Mouse (Mus musculus) limb, embryonic 13.5 days (tissue): ENCODE measurements around the gene Arhgap21. TPM values are rescaled to one million over a fixed set of nuclear protein-coding genes. Genes with fewer than 3 reads are reported as not detected.
A peak's percentile ranks its signal among the peaks of the same experiment; 100 is the strongest.

ENCODE experiments used
- ATAC-seq: fragments of 200-750 bp; cut with Nextera tagmentation; 2 replicates; pipeline ENCODE4 v1.8.0; 2017; ENCODE audit warnings: low read depth, moderate number of reproducible peaks, moderate TSS enrichment; ENCODE audit not compliant: low FRiP score
- H3K27ac ChIP-seq: fragments of 300-500 bp; sonication (generic); 2 replicates; pipeline ENCODE4 v1.5.1; 2015; ENCODE audit warnings: inconsistent platforms, mild to moderate bottlenecking, moderate library complexity
- H3K27me3 ChIP-seq: fragments of 300-500 bp; sonication (generic); 2 replicates; pipeline ENCODE4 v1.6.1; 2015; ENCODE audit warnings: mild to moderate bottlenecking, inconsistent platforms
- H3K36me3 ChIP-seq: fragments of 300-500 bp; sonication (generic); 2 replicates; pipeline ENCODE4 v1.6.1; 2015; ENCODE audit warnings: inconsistent platforms, mild to moderate bottlenecking, moderate library complexity
- H3K4me1 ChIP-seq: fragments of 300-500 bp; sonication (generic); 2 replicates; pipeline ENCODE4 v1.6.1; 2015; ENCODE audit warnings: inconsistent platforms
- H3K4me2 ChIP-seq: fragments of 300-500 bp; sonication (generic); replicated peaks from 2 replicates; pipeline ENCODE4 v1.6.1; 2015; ENCODE audit warnings: inconsistent platforms, mild to moderate bottlenecking, moderate library complexity
- H3K4me3 ChIP-seq: fragments of 300-500 bp; sonication (generic); 2 replicates; pipeline ENCODE4 v1.5.1; 2015; ENCODE audit warnings: moderate library complexity, mild to moderate bottlenecking, inconsistent platforms
- H3K9ac ChIP-seq: fragments of 300-500 bp; sonication (generic); 2 replicates; pipeline ENCODE4 v1.6.1; 2015; ENCODE audit warnings: mild to moderate bottlenecking, inconsistent platforms
- H3K9me3 ChIP-seq: fragments of 300-500 bp; sonication (generic); 2 replicates; pipeline ENCODE4 v1.6.1; 2016; ENCODE audit warnings: inconsistent platforms
- WGBS: fragments of 180-500 bp; shearing (Covaris S2); methylation state at CpG from one replicate; pipeline ENCODE4 v1.1.7; 2015; 5-methylcytosine and 5-hydroxymethylcytosine counted together
- polyA plus RNA-seq: library from polyadenylated mRNA; unstranded; fragments of >200 nt; fragmentation: Nextera tagmentation; extraction: Ambion mirVana; gene quantifications from 2 replicates; pipeline ENCODE4 v1.2.1, GENCODE M21; 2015

Arhgap21 gene
- polyA plus RNA-seq = 9.5 and 11.1 TPM in 2 replicates

GRCm38 (mm10) chr2:20968441-20969200, at the start of gene Arhgap21:
TSS of gene Arhgap21 (minus strand) at chr2:20968881.
- Histone ChIP-seq H3K4me1 (peaks cover 23% of the 10 kb centered on the region), H3K9me3 (no peaks in the 10 kb centered on the region), H3K9ac (peak within 1 kb of the TSS; percentile 96), H3K27me3 (no peaks in the 10 kb centered on the region), H3K27ac (peak within 1 kb of the TSS; percentile 98), H3K36me3 (no peaks in the 10 kb centered on the region), H3K4me2 (peak within 1 kb of the TSS; percentile 70), H3K4me3 (peak within 1 kb of the TSS; percentile 88)
- ATAC-seq = peak; percentile 65
- 0% methylated on average over 57 of the region's 102 CpGs for WGBS

GRCm38 (mm10) chr2:21016589-21016988, 47.9 kb upstream of the Arhgap21 start:
- Histone ChIP-seq H3K9me3 (no peaks in the 10 kb centered on the region), H3K4me1 (no peaks in the 10 kb centered on the region), H3K4me2 (no peak overlapping the region), H3K27ac (no peak overlapping the region), H3K9ac (no peak overlapping the region), H3K27me3 (no peaks in the 10 kb centered on the region), H3K4me3 (no peak overlapping the region), H3K36me3 (no peaks in the 10 kb centered on the region)
- 71% methylated on average over 7 of the region's 7 CpGs for WGBS
- ATAC-seq = no peak

- Histone ChIP-seq H3K27me3 (no peaks in the 10 kb centered on the region), H3K4me3 (no peak overlapping the region), H3K4me2 (no peak overlapping the region), H3K36me3 (no peaks in the 10 kb centered on the region), H3K27ac (no peak overlapping the region), H3K9me3 (no peaks in the 10 kb centered on the region), H3K4me1 (no peaks in the 10 kb centered on the region), H3K9ac (no peak overlapping the region)
- no peak for ATAC-seq
- 67% methylated on average over 11 of the region's 11 CpGs for WGBS
These were observed 42.2 kb upstream of the Arhgap21 start for GRCm38 (mm10) chr2:21010806-21011397.

- Histone ChIP-seq H3K27me3 (no peaks in the 10 kb centered on the region), H3K4me2 (no peak overlapping the region), H3K36me3 (no peaks in the 10 kb centered on the region), H3K9me3 (no peaks in the 10 kb centered on the region), H3K4me3 (no peak overlapping the region), H3K4me1 (no peaks in the 10 kb centered on the region), H3K27ac (no peak overlapping the region), H3K9ac (no peak overlapping the region)
- 79% methylated on average over 9 of the region's 9 CpGs for WGBS
- ATAC-seq = no peak
These were observed 41.5 kb upstream of the Arhgap21 start for GRCm38 (mm10) chr2:21010219-21010618.

GRCm38 (mm10) chr2:21009258-21010140, 40.8 kb upstream of the Arhgap21 start:
- Histone ChIP-seq H3K27ac (no peak overlapping the region), H3K27me3 (no peaks in the 10 kb centered on the region), H3K4me3 (no peak overlapping the region), H3K4me2 (no peak overlapping the region), H3K4me1 (no peaks in the 10 kb centered on the region), H3K9ac (no peak overlapping the region), H3K9me3 (no peaks in the 10 kb centered on the region), H3K36me3 (no peaks in the 10 kb centered on the region)
- 44% methylated on average over 16 of the region's 16 CpGs for WGBS
- no peak for ATAC-seq

- no peaks in the 10 kb centered on the region for H3K36me3 ChIP-seq
These were observed 33.9 kb upstream of the Arhgap21 start for GRCm38 (mm10) chr2:21002538-21002937.

GRCm38 (mm10) chr2:21001156-21001555, 32.5 kb upstream of the Arhgap21 start:
- Histone ChIP-seq H3K27ac (no peak overlapping the region), H3K4me3 (no peak overlapping the region), H3K36me3 (no peaks in the 10 kb centered on the region), H3K9ac (no peak overlapping the region), H3K4me1 (no peaks in the 10 kb centered on the region), H3K9me3 (no peaks in the 10 kb centered on the region), H3K4me2 (no peak overlapping the region), H3K27me3 (no peaks in the 10 kb centered on the region)
- 34% methylated on average over 5 of the region's 5 CpGs for WGBS
- no peak for ATAC-seq

More at GRCm38 (mm10) chr2:21002538-21002937, 33.9 kb upstream of the Arhgap21 start:
- Histone ChIP-seq H3K4me2 (no peak overlapping the region), H3K4me1 (no peaks in the 10 kb centered on the region), H3K9ac (no peak overlapping the region), H3K4me3 (no peak overlapping the region), H3K27me3 (no peaks in the 10 kb centered on the region), H3K27ac (no peak overlapping the region), H3K9me3 (no peaks in the 10 kb centered on the region)
- WGBS = 85% methylated on average over 8 of the region's 8 CpGs
- no peak for ATAC-seq

GRCm38 (mm10) chr2:20995547-20995946, 26.9 kb upstream of the Arhgap21 start:
- Histone ChIP-seq H3K9me3 (no peaks in the 10 kb centered on the region), H3K27ac (no peak overlapping the region), H3K27me3 (no peaks in the 10 kb centered on the region), H3K36me3 (no peaks in the 10 kb centered on the region), H3K4me2 (no peak overlapping the region), H3K4me3 (no peak overlapping the region), H3K4me1 (0 out of 2 replicates have a peak, but pooled peaks cover 3% of the 10 kb centered on the region), H3K9ac (no peak overlapping the region)
- 79% methylated on average over 2 of the region's 2 CpGs for WGBS
- no peak for ATAC-seq

GRCm38 (mm10) chr2:20991508-20991907, 22.8 kb upstream of the Arhgap21 start:
- Histone ChIP-seq H3K27me3 (no peaks in the 10 kb centered on the region), H3K27ac (no peak overlapping the region), H3K9me3 (no peaks in the 10 kb centered on the region), H3K9ac (no peak overlapping the region), H3K36me3 (no peaks in the 10 kb centered on the region), H3K4me3 (no peak overlapping the region), H3K4me2 (no peak overlapping the region), H3K4me1 (peaks cover 8% of the 10 kb centered on the region; the same call in 1 of the 2 replicates)
- WGBS = 94% methylated on average over 2 of the region's 2 CpGs
- no peak for ATAC-seq

- Histone ChIP-seq H3K4me1 (peaks cover 8% of the 10 kb centered on the region; the same call in 1 of the 2 replicates), H3K4me2 (no peak overlapping the region), H3K36me3 (no peaks in the 10 kb centered on the region), H3K9ac (no peak overlapping the region), H3K9me3 (no peaks in the 10 kb centered on the region), H3K4me3 (no peak overlapping the region), H3K27me3 (no peaks in the 10 kb centered on the region), H3K27ac (no peak overlapping the region)
- 61% methylated on average over 2 of the region's 2 CpGs for WGBS
- no peak for ATAC-seq
These were observed 22.2 kb upstream of the Arhgap21 start for GRCm38 (mm10) chr2:20990907-20991306.

- no peak for ATAC-seq
- no peaks in the 10 kb centered on the region for H3K27me3 ChIP-seq
- no peak overlapping the region for H3K27ac ChIP-seq
- 89% methylated on average over 3 of the region's 3 CpGs for WGBS
- no peak overlapping the region for H3K4me2 ChIP-seq
- H3K9me3 ChIP-seq = no peaks in the 10 kb centered on the region
- H3K36me3 ChIP-seq = no peaks in the 10 kb centered on the region
- H3K9ac ChIP-seq = no peak overlapping the region
- peaks cover 8% of the 10 kb centered on the region; the same call in 1 of the 2 replicates for H3K4me1 ChIP-seq
- H3K4me3 ChIP-seq = no peak overlapping the region
These were observed 21.4 kb upstream of the Arhgap21 start for GRCm38 (mm10) chr2:20990056-20990455.

- no peak for ATAC-seq
- Histone ChIP-seq H3K4me2 (no peak overlapping the region), H3K9me3 (no peaks in the 10 kb centered on the region), H3K27me3 (no peaks in the 10 kb centered on the region), H3K9ac (no peak overlapping the region), H3K27ac (no peak overlapping the region), H3K36me3 (no peaks in the 10 kb centered on the region), H3K4me3 (no peak overlapping the region), H3K4me1 (peaks cover 8% of the 10 kb centered on the region; the same call in 1 of the 2 replicates)
- 54% methylated on average over 3 of the region's 3 CpGs for WGBS
These were observed 19.1 kb upstream of the Arhgap21 start for GRCm38 (mm10) chr2:20987822-20988221.
